Mouse (Mus musculus): ENCODE data around the gene Mep1a. TPM values are rescaled to one million over a fixed set of nuclear protein-coding genes. Genes with fewer than 3 reads are reported as not detected.

Mep1a gene
- polyA plus RNA-seq, 1 experiment, result 1.7 TPM

DNA sequence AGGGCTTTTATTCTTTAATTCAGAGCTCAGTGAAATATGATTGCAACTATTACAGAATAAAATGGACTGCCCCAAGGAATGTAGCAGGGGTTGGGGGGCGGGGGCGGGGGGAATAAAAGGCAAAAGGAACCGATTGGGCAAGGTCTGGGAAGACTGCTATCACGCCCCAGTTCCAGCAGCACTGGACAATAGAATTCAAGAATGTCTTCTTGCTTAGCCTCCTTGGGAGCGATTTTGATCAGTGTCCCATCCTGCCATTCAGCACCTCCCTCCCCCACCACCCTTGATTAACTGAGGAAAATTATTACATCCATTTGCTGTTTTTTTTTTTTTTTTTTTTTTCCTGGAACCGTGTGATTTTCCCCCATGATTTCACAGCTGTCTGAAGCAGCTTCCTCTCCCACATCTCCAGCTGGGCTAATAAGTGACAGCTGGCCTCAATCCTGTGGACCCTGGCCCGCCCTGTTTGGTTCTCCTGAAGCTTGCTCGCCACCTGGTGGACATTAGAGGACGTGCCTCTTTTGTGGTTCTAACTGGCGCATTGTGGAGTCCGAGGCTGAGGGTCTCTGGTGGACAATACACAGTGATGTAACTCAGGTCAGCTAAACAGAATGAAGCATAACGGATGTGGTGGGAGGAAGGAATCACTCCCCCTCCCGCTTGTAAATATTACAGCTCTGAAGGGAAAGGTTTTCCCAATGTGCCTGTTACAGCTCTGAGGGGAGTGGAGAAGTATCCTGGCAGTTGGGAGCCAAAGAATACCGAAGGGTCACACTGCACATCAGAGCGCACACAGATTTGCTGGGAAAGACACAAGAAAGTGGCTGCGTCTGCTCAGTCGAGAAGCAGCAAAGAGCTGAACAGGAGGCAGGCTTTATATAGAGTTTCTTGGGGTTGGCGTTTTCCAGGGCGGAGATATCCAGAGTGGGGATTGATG is 42.1 kb downstream of the Mep1a start:
- no peaks in the 10 kb centered on the region for H3K4me1 ChIP-seq (replicated peaks; ENCODE audit: control insufficient read depth, insufficient read depth, low read length)
- WGBS, result 48% methylated on average over 19 of the region's 19 CpGs
- no peak overlapping the region for H3K4me3 ChIP-seq (ENCODE audit: control insufficient read depth, insufficient read depth, low read length)
- H3K27ac ChIP-seq (ENCODE audit: control insufficient read depth, insufficient read depth, low read length), result no peak overlapping the region
- DNase-seq, result peak; percentile 54
- no peaks in the 10 kb centered on the region for H3K36me3 ChIP-seq (ENCODE audit: control insufficient read depth, insufficient read depth, low read length)
- TF ChIP-seq CTCF (IDR thresholded peaks at IDR 0.05; ENCODE audit: borderline replicate concordance, control insufficient read depth, extremely low read depth, insufficient read depth, low read length, poor library complexity) (peak; percentile 83; the same call in 1 of the 2 replicates), POLR2A (IDR thresholded peaks at IDR 0.05; ENCODE audit: control insufficient read depth, extremely low read depth, insufficient read depth, low read length, poor library complexity) (no peak)
- no peaks in the 10 kb centered on the region for H3K27me3 ChIP-seq (ENCODE audit: control insufficient read depth, insufficient read depth, low read length)

DNA sequence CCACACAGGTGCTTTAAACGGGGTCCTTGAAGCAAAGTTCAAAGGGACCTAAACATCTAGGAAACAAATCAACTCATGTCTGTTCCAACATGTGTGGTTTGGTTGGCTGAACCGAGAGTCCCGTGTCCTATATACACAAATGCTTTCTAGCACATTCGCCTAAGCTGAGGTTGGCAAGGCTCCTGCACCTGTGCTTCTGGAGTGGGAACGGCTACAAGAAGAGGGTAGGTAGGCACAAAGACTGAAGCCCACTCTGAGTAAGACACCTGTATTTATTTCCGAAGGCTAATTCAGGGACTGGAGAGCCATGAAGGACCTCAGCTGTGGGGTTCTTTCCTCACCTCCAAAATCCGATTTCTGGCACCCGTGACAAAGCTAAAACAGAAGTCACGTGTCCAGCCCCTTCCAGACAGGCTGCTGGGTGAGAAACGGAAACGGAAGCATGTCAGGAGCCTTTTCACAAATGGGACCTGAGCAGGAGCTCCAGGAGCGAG is 42.8 kb downstream of the Mep1a start:
- no peaks in the 10 kb centered on the region for H3K4me1 ChIP-seq (replicated peaks; ENCODE audit: control insufficient read depth, insufficient read depth, low read length)
- no peak overlapping the region for H3K27ac ChIP-seq (ENCODE audit: control insufficient read depth, insufficient read depth, low read length)
- 73% methylated on average over 12 of the region's 12 CpGs for WGBS
- no peaks in the 10 kb centered on the region for H3K27me3 ChIP-seq (ENCODE audit: control insufficient read depth, insufficient read depth, low read length)
- TF ChIP-seq CTCF (IDR thresholded peaks at IDR 0.05; ENCODE audit: borderline replicate concordance, control insufficient read depth, extremely low read depth, insufficient read depth, low read length, poor library complexity) (no peak), POLR2A (IDR thresholded peaks at IDR 0.05; ENCODE audit: control insufficient read depth, extremely low read depth, insufficient read depth, low read length, poor library complexity) (no peak)
- DNase-seq, result no peak
- H3K4me3 ChIP-seq (ENCODE audit: control insufficient read depth, insufficient read depth, low read length), result no peak overlapping the region
- H3K36me3 ChIP-seq (ENCODE audit: control insufficient read depth, insufficient read depth, low read length), result no peaks in the 10 kb centered on the region

DNA sequence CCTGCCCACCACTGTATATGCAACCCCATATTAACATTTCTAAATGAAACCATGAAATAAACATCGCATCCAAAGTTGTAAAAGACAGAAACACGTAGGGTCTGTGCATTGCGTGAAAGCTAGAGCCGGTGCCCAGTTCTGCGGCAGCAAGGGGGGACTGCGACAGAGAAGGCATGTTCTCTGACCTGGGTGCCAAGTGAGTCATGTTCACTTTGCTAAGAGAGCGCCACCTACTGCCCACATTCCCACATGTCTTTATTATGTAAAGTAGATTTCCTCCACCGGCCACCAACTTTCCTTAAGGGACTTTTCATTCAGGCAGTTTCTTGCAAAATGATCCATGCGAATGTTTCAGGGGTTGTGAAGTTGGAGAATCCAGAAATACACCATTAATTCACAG is 44.0 kb downstream of the Mep1a start:
- WGBS, result 4% methylated on average over 9 of the region's 9 CpGs
- TF ChIP-seq CTCF (IDR thresholded peaks at IDR 0.05; ENCODE audit: borderline replicate concordance, control insufficient read depth, extremely low read depth, insufficient read depth, low read length, poor library complexity), result peak; percentile 16; the same call in 1 of the 2 replicates
- no peak for TF ChIP-seq POLR2A (IDR thresholded peaks at IDR 0.05; ENCODE audit: control insufficient read depth, extremely low read depth, insufficient read depth, low read length, poor library complexity)
- H3K4me3 ChIP-seq (ENCODE audit: control insufficient read depth, insufficient read depth, low read length), result no peak overlapping the region
- H3K27me3 ChIP-seq (ENCODE audit: control insufficient read depth, insufficient read depth, low read length), result no peaks in the 10 kb centered on the region
- no peaks in the 10 kb centered on the region for H3K4me1 ChIP-seq (replicated peaks; ENCODE audit: control insufficient read depth, insufficient read depth, low read length)
- peak; percentile 66 for DNase-seq
- H3K27ac ChIP-seq (ENCODE audit: control insufficient read depth, insufficient read depth, low read length), result no peak overlapping the region
- no peaks in the 10 kb centered on the region for H3K36me3 ChIP-seq (ENCODE audit: control insufficient read depth, insufficient read depth, low read length)

DNA sequence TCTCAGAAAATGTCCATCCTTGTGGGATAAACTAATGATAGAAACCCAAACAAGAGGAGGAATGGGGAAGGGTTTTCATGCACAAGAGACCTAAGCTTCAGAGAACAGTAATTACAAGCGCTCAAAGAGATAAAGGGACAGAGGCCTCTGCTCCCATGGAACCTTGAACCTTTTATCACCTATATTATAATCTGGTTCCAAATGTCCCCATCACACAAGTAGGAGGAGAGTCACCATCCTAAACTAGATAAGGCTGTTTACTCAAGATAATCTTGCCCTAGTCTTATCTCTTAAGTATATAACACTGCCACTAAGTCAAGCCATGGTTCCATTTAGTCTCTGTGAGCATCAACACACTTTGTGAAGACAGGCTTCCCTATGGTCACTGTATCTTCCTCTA is 51.4 kb downstream of the Mep1a start:
- no peaks in the 10 kb centered on the region for H3K4me1 ChIP-seq (replicated peaks; ENCODE audit: control insufficient read depth, insufficient read depth, low read length)
- WGBS, result 100% methylated on average over 1 of the region's 1 CpGs
- no peak for DNase-seq
- no peaks in the 10 kb centered on the region for H3K36me3 ChIP-seq (ENCODE audit: control insufficient read depth, insufficient read depth, low read length)
- no peak overlapping the region for H3K27ac ChIP-seq (ENCODE audit: control insufficient read depth, insufficient read depth, low read length)
- H3K4me3 ChIP-seq (ENCODE audit: control insufficient read depth, insufficient read depth, low read length), result no peak overlapping the region
- TF ChIP-seq CTCF (IDR thresholded peaks at IDR 0.05; ENCODE audit: borderline replicate concordance, control insufficient read depth, extremely low read depth, insufficient read depth, low read length, poor library complexity) (no peak), POLR2A (IDR thresholded peaks at IDR 0.05; ENCODE audit: control insufficient read depth, extremely low read depth, insufficient read depth, low read length, poor library complexity) (no peak)
- no peaks in the 10 kb centered on the region for H3K27me3 ChIP-seq (ENCODE audit: control insufficient read depth, insufficient read depth, low read length)

DNA sequence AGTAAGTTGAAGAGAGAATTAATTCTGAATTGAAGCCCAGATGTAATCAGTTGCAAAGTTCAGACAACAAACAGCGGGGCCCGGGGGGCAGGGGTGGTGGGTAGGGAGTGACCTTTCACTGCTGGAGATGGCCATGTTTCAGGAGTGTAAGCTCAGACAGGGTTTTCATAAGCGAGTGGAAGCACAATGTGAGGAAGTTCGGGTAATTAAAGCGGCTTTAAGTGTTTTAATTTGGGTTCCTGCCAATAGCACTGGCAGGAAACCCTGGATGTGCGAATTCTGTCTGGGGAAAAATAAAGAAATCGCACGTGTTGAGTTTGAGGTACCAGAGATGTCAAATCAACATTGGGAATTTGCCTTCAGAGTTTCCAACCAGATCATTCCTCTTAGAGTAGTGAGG is 68.1 kb downstream of the Mep1a start:
- H3K4me1 ChIP-seq (replicated peaks; ENCODE audit: control insufficient read depth, insufficient read depth, low read length), result no peaks in the 10 kb centered on the region
- TF ChIP-seq POLR2A (IDR thresholded peaks at IDR 0.05; ENCODE audit: control insufficient read depth, extremely low read depth, insufficient read depth, low read length, poor library complexity), result no peak
- no peak for TF ChIP-seq CTCF (IDR thresholded peaks at IDR 0.05; ENCODE audit: borderline replicate concordance, control insufficient read depth, extremely low read depth, insufficient read depth, low read length, poor library complexity)
- WGBS, result 73% methylated on average over 8 of the region's 8 CpGs
- H3K36me3 ChIP-seq (ENCODE audit: control insufficient read depth, insufficient read depth, low read length), result no peaks in the 10 kb centered on the region
- DNase-seq, result no peak
- H3K4me3 ChIP-seq (ENCODE audit: control insufficient read depth, insufficient read depth, low read length), result no peak overlapping the region
- no peaks in the 10 kb centered on the region for H3K27me3 ChIP-seq (ENCODE audit: control insufficient read depth, insufficient read depth, low read length)
- no peak overlapping the region for H3K27ac ChIP-seq (ENCODE audit: control insufficient read depth, insufficient read depth, low read length)

DNA sequence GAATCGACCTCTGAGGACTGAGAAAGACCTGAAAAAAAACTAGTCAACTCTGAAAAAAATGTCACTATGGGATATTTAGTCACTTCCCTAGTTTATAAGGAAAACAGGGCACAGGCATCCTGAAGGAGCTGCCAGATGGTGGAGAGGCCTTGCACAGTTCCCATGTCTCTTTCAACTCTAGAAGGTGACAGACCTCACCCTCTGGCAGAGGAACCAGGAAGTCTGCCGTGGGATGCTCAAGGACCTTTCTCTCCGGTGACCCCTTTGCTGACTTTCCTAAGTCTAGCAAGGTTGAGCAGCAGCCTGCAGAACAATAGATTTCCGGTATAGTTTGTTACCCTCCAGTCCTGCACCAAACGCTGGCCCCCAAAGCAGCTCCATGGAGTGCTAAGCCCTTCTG is 70.9 kb downstream of the Mep1a start:
- no peak overlapping the region for H3K27ac ChIP-seq (ENCODE audit: control insufficient read depth, insufficient read depth, low read length)
- no peaks in the 10 kb centered on the region for H3K36me3 ChIP-seq (ENCODE audit: control insufficient read depth, insufficient read depth, low read length)
- DNase-seq, result no peak
- no peak overlapping the region for H3K4me3 ChIP-seq (ENCODE audit: control insufficient read depth, insufficient read depth, low read length)
- TF ChIP-seq CTCF (IDR thresholded peaks at IDR 0.05; ENCODE audit: borderline replicate concordance, control insufficient read depth, extremely low read depth, insufficient read depth, low read length, poor library complexity) (no peak), POLR2A (IDR thresholded peaks at IDR 0.05; ENCODE audit: control insufficient read depth, extremely low read depth, insufficient read depth, low read length, poor library complexity) (no peak)
- H3K27me3 ChIP-seq (ENCODE audit: control insufficient read depth, insufficient read depth, low read length), result no peaks in the 10 kb centered on the region
- H3K4me1 ChIP-seq (replicated peaks; ENCODE audit: control insufficient read depth, insufficient read depth, low read length), result no peaks in the 10 kb centered on the region
- WGBS, result 79% methylated on average over 5 of the region's 5 CpGs

Other genes with a start within 250 kb of the Mep1a start
- gene Adgrf1, start 232.5 kb downstream of the Mep1a start, polyA plus RNA-seq (2012; rRNA removed), result 0.04 and 0.08 TPM in 2 replicates
- 4.5 and 5.7 TPM in 2 replicates for gene Adgrf5, start 142.4 kb downstream of the Mep1a start, polyA plus RNA-seq (2012; rRNA removed)
- not detected in 2 replicates for gene Ankrd66, start 40.8 kb upstream of the Mep1a start, polyA plus RNA-seq (2012; rRNA removed)
- gene Pla2g7, start 65.3 kb upstream of the Mep1a start, polyA plus RNA-seq (2012; rRNA removed), result 6.7 and 9.0 TPM in 2 replicates
- gene Tdrd6, start 127.5 kb upstream of the Mep1a start, polyA plus RNA-seq (2012; rRNA removed), result 0.01 TPM in 1 of 2 replicates, not detected in the other
- gene Slc25a27, start 164.4 kb upstream of the Mep1a start, polyA plus RNA-seq (2012; rRNA removed), result 8.7 and 9.7 TPM in 2 replicates
- 0.20 and 0.35 TPM in 2 replicates for gene Cyp39a1, start 164.6 kb upstream of the Mep1a start, polyA plus RNA-seq (2012; rRNA removed)

All from thymus, adult 2 months (tissue).